Mouse (Mus musculus) cerebellum, adult 2 months (tissue): ENCODE results near the gene Ap3b1.

ENCODE experiments used
- CTCF ChIP-seq: fragments of 200-500 bp; IDR thresholded peaks from 2 replicates; pipeline ENCODE4 v1.5.1; 2011; ENCODE audit warnings: low read depth, mild to moderate bottlenecking, control low read depth, low read length, moderate library complexity, borderline replicate concordance; ENCODE audit not compliant: insufficient read depth
- POLR2A ChIP-seq: fragments of 200-500 bp; IDR thresholded peaks from 2 replicates; pipeline ENCODE4 v1.6.1; 2011; ENCODE audit warnings: low read length, control low read depth, borderline replicate concordance; ENCODE audit not compliant: insufficient read depth

DNA sequence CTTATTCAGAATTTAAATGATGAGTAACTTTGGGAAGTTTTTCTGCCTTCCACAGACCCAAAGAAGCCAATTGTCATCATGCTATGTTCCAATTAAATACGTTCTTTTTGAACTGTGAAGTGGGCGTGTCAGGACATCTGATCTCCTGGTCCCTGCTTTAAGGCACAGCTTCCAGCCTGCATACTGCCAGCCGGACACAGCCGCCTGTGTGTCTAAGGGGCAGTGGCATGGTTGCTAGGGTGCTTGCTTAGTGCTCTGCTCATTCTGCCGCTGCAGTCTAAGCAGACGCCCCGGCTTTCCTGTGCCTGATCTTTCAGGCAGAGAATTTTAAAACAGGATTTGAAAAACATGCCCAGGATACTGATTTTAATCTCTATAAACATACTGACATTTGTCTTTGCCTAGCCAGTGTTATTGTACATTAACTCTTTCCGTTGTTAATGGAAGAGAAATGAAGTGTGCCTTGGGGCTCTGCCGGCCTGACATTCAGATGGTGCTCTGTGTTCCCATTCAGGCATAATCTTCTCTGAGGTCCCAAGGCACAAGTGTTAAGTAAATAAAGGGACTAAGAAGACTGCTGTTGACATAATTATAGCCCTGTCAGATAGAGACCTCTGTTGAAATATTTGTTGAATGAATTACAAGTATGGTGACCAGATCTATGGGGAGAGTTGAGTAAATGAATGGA is 204.0 kb downstream of the Ap3b1 start:
- TF ChIP-seq CTCF (no peak), POLR2A (no peak)
